Mouse (Mus musculus): ENCODE measurements at regions not wholly inside any gene's neighbourhood (a gene's known extent, or its start where the extent isn't known, plus 50 kb on each side); places are given as distances from the start of the nearest gene placed in this dataset. TPM values are rescaled to one million over a fixed set of nuclear protein-coding genes. Genes with fewer than 3 reads are reported as not detected.

- ATAC-seq (replicated peaks; ENCODE audit: low FRiP score) (no peak), DNase-seq (ENCODE audit: low spot score) (no peak)
- Histone ChIP-seq H3K4me1 (replicated peaks; ENCODE audit: control insufficient read depth, insufficient read depth, low read length) (no peaks in the 10 kb centered on the region), H3K27me3 (ENCODE audit: control insufficient read depth, insufficient read depth, low read length) (no peaks in the 10 kb centered on the region), H3K9ac (ENCODE audit: low read length) (no peak overlapping the region), H3K4me3 (ENCODE audit: low read depth, low read length) (no peak overlapping the region), H3K4me2 (ENCODE audit: low read depth, low read length, severe bottlenecking) (no peak overlapping the region), H3K36me3 (ENCODE audit: control insufficient read depth, insufficient read depth, low read length) (no peaks in the 10 kb centered on the region), H3K9me3 (ENCODE audit: control insufficient read depth, low read length) (no peaks in the 10 kb centered on the region), H3K27ac (ENCODE audit: low read depth, low read length) (no peak overlapping the region)
- 64% methylated on average over 1 of the region's 1 CpGs for WGBS
Observed at GRCm38 (mm10) chr12:42017506-42017905, 531.3 kb upstream of the Lrrn3 start.

- Histone ChIP-seq H3K9ac (ENCODE audit: low read length) (no peak overlapping the region), H3K9me3 (ENCODE audit: control insufficient read depth, low read length) (no peaks in the 10 kb centered on the region)
Observed at GRCm38 (mm10) chr12:42008827-42009383, 522.7 kb upstream of the Lrrn3 start.

GRCm38 (mm10) chr12:42006912-42007311 is 520.7 kb upstream of the Lrrn3 start:
- H3K27me3 ChIP-seq (ENCODE audit: control insufficient read depth, insufficient read depth, low read length) = no peaks in the 10 kb centered on the region
- H3K4me1 ChIP-seq (replicated peaks; ENCODE audit: control insufficient read depth, insufficient read depth, low read length) = no peaks in the 10 kb centered on the region
- 91% methylated on average over 2 of the region's 2 CpGs for WGBS
- H3K4me2 ChIP-seq (ENCODE audit: low read depth, low read length, severe bottlenecking) = no peak overlapping the region
- DNase-seq (ENCODE audit: low spot score) (no peak), ATAC-seq (replicated peaks; ENCODE audit: low FRiP score) (no peak)
- H3K9ac ChIP-seq (ENCODE audit: low read length) = no peak overlapping the region
- H3K36me3 ChIP-seq (ENCODE audit: control insufficient read depth, insufficient read depth, low read length) = no peaks in the 10 kb centered on the region
- H3K9me3 ChIP-seq (ENCODE audit: control insufficient read depth, low read length) = no peaks in the 10 kb centered on the region
- H3K4me3 ChIP-seq (ENCODE audit: low read depth, low read length) = no peak overlapping the region
- H3K27ac ChIP-seq (ENCODE audit: low read depth, low read length) = no peak overlapping the region

More at GRCm38 (mm10) chr12:42008827-42009383, 522.7 kb upstream of the Lrrn3 start:
- no peak overlapping the region for H3K4me2 ChIP-seq (ENCODE audit: low read depth, low read length, severe bottlenecking)
- no peak for DNase-seq (ENCODE audit: low spot score)
- H3K27me3 ChIP-seq (ENCODE audit: control insufficient read depth, insufficient read depth, low read length) = no peaks in the 10 kb centered on the region
- H3K4me1 ChIP-seq (replicated peaks; ENCODE audit: control insufficient read depth, insufficient read depth, low read length) = no peaks in the 10 kb centered on the region
- WGBS = 85% methylated on average over 3 of the region's 3 CpGs
- no peak overlapping the region for H3K27ac ChIP-seq (ENCODE audit: low read depth, low read length)
- H3K36me3 ChIP-seq (ENCODE audit: control insufficient read depth, insufficient read depth, low read length) = no peaks in the 10 kb centered on the region
- ATAC-seq (replicated peaks; ENCODE audit: low FRiP score) = no peak
- H3K4me3 ChIP-seq (ENCODE audit: low read depth, low read length) = no peak overlapping the region

Small RNAs in the stretch of these regions (microRNA-seq; reads per million reads assigned to microRNA genes)
- not detected for gene Gm25248 (ENCODE audit: insufficient number of aligned reads)

All from forebrain, embryonic 11.5 days (tissue).